Mouse (Mus musculus) right cerebral cortex, postnatal 14 days (tissue): ENCODE results near the gene Pde1c.

Experiments
- DNase-seq: peaks from one replicate; pipeline ENCODE4 v3.0.0; 2022

The Pde1c gene

DNA sequence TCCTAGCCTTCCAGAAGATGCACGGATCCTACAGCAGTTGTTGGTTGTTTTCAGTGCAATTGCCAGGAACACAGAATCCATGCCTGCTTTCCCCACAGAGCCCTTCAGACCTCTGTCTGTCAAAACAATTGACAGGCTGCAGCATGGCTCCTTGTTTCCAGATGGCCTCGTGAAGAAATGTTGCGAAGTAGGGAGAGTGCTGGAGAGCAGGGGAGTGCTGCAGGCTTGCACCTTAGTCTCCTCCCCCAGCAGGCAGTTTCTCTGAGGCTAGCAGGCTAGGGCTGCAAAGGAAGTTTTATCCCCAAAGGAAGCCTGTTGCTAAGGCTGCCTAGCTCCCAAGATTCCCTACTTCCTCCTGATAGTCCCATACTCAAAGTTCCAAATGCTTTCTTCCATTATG lies 246.1 kb downstream of the Pde1c start:
- DNase-seq, result no peak

DNA sequence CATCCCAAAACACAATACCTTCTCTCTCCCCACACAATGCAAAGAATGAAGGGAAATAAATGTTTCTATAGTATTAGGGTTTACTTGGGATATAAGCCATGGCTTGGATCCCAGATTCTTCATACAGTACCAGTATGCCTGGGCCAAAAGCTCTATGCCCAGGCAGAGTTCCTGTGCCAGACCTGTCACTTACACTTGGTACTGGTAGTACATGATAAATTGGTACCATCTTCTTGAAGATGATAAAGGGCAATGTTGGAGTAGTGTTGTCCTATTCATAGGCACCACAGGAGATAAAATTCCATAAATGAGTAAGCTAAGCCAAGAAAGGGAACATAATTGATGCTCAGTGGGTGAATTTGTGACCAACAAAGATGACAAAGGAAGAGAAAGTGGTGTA lies 258.6 kb downstream of the Pde1c start:
- no peak for DNase-seq

DNA sequence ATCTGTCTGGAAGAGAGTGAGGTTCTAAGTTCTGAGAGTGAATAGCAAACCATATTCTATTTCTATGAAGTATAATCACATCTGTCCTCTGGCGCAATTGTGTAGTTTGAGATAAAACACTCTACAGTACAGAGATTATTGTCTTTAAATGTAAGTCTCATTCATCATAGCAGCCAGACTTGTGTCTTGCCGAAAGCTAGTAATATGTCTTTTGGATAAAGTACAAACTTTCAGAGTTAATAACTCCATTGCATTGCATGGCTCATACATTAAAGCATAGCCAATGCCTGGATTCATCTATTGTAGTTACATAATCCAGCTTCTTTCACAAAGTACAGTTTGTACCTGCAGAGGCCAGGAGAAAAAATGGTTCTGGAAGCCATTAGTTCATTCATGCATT lies 262.8 kb downstream of the Pde1c start:
- no peak for DNase-seq

DNA sequence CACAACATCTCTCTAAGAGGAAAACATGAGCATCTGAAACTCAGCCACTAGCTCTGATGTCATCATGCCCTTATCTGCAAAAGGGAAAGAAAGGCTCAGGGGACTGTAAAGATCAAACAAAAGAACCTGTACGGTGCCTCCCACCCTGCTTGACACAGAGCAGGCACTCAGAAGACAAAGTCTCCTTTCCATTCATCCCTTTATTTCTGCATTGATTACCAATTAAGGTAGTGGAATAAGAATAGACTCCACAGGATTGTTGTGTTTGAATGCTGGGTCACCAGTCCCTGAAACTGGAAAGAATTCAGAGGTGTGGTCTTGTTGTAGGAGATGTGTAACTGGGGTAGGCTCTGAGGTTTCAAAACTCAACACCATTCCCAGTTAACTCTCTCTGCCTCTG lies 276.7 kb downstream of the Pde1c start:
- DNase-seq, result no peak

DNA sequence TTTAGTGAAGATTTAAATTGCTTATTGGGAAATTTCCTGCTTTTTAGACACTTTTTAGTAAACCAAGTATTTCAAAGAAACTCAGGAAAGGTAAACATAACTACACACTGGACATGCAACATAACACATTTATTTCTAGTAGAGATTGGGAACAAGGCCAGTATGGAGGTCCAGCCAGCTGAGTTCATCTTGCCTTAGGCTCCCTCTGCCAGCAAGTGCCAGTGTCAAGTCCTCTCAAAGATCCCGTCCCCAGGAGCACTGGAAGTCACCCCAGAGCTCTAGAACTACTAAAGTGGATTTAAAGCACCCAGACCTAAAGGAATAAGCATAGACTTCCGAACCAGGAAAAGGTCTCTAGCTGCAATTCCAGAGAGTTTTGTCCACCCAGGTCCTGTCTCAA lies 279.6 kb downstream of the Pde1c start:
- DNase-seq, result no peak

DNA sequence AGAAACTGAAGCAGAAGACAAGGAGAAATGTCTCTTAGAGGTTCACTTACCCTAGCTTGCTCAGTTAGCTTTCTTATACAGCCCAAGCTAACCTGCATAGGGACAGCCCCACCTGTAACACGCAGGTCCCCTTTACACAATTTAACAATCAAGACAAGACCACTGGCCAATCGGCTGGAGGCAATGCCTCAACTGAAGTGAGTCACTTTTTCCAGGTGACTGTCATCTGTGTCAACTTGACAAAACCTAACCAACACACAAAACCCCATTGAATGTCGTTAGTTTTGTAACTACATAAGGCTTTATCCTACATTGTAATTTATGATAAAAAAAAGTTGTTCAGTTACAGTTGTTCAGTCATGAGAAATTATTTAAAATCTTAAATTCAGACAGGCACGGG lies 284.1 kb downstream of the Pde1c start:
- no peak for DNase-seq

DNA sequence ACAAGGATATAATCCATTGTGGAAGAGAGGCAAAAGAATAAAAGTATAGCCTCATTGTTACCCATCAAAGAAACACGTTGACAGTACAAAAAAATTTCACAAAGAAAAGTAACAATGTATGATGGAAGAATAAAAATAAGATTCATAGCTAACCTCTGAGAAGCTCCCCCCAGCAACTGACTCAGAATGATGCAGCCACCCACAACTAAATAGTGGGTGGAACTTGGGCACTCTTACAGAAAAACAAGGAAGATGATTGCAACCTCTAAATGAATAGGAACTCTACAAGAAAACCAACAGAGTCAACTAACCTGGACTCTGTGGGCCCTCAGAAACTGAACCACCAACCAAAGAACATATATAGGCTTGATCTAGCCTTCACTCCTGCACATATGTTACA lies 293.4 kb downstream of the Pde1c start:
- DNase-seq, result no peak

DNA sequence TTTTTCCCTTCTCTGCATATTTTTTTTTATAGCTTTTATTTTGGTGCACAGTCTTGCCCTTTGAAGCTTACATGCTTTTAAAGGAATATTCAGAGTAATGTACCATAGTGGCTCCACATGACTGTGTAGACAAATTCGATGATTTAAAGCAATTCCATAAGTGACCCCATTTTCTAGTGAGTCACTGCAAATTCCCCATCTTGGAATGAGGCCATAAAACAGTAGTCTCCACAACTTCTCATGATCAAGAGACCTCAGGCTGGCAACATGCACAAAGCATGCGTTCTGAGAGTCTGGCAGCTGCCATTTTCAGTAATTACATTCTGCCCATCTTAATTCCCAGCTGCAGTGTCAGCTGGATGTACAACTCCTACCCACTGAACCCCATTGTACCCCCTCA lies 297.2 kb downstream of the Pde1c start:
- DNase-seq, result no peak

DNA sequence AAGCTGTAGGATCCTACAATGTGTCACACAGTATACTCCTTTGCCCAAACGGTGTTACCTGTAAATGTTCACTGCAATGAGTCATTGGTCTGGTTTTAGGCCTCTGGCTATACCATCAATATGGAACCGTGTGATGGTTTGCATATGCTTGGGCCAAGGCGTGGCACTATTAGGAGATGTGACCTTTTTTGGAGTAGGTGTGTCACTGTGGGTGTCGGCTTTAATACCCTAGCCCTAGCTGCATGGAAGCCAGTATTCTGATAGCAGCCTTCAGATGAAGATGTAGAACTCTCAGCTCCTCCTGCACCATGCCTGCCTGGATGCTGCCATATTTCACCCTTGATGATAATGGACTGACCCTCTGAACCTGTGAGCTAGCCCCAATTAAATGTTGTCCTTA lies 304.4 kb downstream of the Pde1c start:
- no peak for DNase-seq

DNA sequence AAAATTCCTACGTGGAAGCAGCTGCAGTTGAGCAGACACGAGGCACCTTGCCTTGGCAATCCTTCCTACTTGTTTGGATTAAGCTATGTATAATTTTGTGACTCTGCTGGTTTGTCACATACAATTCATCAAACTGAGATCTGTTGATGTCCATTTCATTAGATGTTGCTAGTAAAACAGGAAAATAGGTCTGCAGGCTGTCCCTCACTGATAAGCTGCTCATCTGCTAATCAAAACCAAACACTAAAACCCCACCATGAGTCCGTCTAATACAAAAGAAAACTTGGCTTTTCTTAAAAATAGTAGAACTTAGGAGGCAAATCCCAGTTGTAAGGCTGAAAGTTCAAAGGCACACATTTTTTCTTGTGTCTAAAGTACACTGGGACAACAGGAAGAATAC lies 308.8 kb downstream of the Pde1c start:
- DNase-seq, result no peak

DNA sequence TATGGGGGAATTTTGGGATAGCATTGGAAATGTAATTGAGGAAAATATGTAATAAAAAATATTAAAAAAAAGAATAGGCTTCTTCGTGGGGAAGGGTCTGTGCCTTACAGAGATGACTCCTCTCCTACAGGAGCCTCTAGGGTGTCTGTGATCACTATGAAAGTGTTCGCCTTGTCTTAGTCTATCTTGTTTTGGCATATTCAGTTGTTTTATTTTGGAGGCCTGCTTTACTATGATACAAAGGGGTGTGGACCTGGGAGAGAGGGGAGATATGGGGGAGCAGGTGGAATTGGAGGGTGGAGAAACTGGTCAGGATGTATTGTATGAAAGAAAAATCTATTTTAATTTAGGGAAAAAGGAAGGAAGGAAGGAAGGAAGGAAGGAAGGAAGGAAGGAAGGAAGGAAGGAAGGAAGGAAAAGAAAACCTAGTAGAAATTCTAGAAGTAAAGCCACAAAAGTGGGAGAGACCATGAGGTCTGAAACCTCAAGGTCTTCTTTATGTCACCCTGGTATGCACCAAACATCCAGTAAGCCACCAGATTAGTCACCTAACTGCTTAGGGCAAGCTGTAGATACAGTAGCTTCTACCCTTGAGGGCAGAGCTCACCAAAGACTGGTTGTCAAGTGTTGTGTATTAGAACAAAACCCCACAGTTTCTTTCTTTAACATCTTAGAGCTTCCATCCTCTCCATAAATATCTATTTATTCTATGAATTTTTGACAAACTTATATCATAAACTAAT lies 311.2 kb downstream of the Pde1c start:
- DNase-seq, result no peak

DNA sequence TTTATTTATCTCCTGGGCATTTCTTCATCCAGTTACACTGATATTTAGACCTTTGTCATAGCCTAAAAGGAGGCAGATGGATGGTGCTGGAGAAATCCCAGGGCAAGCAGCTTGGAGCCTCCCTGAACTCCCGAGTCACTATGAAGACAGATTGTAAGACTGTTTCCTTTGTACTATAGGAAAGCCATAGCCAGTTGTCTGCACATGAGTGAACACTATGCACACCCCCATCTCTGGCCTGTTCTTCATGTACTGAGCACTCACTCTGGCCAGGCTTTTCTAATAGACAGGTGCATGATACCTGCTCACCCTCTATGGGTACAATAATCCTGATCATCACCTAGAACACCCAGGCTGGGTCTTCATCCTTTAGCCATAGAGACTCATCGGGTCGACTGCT lies 318.8 kb downstream of the Pde1c start:
- DNase-seq, result no peak

DNA sequence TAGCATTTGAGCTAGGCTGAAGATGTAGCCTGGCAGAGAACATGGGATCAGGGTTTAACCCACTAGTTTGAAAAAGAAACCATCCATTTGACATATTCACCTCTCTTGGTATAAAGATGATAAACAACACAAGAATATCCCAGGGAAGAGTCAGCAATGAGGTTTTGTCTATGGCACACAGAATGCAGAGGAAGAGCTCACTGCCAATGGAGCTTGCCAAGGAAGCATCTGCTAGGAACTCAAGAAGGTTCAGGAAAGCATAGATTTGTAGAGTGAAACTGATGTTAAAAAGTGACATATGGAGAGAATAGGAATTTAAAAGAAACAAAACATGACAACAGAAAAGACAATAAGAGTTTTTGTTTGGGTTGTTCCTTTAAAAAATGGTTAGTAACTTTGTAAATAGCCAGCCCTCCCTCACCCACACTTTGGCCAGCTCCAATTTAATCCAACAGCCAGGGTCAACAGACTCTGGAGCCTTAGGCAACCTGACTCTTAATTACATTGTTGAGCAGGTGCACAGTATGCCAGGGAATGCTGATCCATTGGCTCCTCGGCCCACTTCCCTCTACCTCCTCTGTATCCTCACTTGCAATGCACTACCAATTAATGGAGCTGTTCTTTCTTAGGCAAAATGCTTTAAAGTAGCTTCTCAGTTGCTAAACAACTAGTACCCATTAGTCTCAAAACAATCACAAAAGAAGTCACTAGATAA lies 377.3 kb downstream of the Pde1c start:
- no peak for DNase-seq

DNA sequence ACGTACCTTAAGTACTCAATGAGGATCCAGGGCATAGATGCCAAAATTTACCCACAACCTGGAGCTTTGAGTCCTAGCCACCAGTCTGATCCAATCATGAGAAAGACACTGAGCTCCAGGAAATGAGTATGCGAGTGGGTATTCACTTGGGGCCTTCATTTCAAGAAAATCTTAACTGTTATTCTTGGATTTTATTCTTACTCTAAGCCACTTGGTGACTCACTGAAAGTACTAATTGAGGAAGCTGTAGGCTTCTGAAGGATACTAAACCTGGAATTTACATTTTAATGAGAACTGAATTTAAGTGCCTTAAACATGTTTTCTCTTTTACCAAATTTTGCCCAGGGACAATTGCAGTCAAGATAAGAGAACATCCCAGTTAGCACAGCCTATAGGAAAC lies 392.4 kb downstream of the Pde1c start:
- no peak for DNase-seq

DNA sequence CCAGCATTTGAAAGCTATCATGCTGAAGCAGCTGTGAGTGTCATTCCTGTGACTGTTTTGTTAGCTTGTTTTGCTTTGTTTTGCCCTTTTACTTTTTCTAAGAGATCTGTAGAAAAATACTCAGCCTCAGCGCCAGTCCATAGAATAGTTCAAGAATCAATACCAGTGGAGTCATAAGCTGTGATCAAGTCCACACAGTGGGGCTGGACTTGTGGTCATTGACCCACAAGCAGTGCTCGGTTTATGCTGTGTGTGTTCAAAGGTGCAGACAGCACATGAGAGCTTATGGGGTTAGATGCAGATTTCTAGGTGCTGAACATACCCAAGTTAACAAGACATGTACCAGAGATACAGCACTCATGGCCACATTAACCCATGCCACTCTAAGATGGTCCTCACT lies 396.7 kb downstream of the Pde1c start:
- no peak for DNase-seq

DNA sequence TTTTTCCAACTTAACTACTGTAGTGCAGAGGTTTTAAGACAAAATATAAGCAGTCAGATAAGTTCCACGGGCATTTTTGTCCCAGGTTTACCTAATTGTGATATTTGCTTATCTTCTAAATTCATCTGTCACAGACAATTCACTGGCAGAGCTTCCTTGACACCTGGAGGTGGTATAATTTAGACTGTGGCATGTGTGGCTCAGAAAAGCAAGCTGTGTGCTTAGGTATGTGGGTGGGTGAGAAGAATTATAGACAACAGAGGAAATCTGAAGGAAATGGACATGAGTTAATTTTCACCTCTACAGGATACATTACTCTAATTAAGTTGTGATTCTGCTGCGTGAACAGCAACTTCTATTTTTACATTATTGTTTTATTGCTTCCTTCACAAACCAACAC lies 400.2 kb downstream of the Pde1c start:
- DNase-seq, result no peak

DNA sequence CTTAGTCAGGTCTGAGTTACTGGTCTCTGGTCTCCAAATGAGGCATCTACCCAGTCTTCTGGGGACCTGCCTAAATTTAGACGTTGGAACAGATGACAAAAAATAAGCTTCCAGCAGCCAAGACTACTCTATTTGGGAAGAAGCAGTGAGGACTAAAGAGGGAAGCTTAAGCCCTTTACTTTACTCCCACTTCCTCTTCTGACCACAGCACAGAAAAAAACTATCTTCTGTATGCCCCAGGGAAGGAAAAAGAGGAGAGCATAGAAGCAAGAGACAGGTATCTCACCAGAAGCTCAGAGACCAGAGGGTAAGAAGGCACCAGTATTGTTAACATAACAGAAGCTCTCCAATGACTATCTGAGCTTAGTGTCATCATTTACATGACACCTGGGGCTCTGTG lies 410.7 kb downstream of the Pde1c start:
- DNase-seq, result no peak

DNA sequence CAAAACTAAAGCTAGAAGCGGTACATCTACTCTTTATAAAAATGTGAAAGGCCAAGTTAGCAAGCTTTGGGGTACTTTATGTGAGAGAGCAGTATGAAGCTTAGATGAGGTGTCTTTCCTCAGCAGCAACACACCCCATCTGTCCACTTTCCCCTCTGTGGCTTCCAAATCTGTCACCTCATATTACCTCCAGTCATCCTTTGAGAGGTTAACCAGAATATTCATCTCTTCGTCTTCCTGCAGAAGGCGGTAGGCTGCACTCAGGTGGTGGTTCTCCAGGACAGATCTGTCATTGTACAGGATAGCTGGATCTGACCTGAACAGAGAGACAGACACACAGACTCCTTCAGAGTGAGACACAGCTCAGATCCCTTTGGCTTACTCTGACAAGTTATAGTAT lies 412.1 kb downstream of the Pde1c start:
- no peak for DNase-seq

DNA sequence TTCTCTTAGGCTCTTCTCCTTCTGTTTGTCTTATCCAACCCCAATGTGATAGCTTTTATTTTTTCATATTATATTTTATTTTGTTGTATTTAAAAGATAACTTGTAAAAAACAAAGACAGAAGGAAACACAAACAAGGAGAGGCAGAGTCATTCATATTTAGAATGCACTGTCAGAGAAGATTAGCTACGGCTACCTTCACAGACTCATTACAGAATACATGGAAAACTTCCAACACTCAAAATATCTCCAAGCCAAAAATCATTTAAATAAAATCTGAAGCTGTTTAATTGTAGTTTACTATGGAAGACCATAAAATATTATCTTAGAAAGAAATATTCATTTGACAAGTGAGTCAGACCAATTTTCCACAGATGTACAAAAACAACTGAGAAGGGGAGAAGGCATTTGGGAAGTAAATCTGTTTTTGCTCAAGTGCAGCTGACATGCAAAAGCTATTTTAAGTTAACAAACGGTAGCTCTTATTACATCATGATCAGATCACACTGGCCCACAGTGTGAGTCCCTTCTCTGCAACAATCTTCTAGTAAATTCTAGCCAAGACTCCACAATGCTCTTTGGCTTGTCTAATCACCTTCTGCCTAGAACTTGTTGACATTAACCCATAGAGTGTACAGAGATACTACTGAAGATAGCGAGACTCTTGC lies 438.3 kb downstream of the Pde1c start:
- DNase-seq, result no peak

DNA sequence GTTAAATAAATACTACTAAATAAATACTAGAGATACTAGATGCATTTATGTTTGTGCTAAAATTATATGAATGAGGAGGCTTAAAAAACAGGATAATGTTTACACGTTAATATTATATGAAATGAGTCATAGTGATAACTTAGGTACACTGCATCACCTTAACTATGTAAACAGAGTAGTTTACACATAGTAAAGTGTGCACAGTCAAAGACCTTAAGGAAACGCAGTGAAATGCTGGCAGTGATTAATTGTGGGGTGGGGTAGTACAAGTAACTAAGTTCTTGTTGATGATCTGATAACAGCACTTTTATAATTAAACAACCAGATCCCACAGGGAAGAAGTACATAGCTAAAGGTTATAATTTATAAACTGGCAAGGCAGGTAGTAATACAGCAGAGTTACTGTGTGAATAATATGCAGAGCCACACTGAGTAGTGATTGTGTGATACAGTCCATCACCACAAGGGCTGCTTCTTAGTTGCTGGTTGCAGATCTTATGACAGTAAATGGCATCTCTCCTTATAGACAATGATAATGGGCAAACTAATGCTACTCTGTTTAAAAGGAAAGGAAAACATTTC lies 469.3 kb downstream of the Pde1c start:
- DNase-seq, result no peak

DNA sequence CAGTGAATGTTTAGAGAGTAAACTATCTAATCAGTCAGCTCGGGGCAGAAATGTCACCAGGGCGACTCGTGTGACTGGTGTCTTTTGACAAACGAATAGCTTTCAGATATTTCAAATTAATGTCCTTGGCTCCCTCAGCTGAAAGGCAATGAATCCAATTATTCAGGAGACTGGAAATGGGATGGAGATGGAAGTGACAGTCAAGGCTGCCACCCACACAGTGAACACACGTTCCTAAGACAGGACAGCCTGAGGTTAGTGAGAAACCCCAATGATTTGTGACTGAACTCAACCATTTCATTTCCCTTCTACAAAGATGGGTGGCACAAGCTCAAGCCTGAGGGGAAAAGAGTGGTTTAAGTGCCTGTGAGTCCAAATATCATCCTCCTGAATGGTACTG lies 470.5 kb downstream of the Pde1c start:
- no peak for DNase-seq

DNA sequence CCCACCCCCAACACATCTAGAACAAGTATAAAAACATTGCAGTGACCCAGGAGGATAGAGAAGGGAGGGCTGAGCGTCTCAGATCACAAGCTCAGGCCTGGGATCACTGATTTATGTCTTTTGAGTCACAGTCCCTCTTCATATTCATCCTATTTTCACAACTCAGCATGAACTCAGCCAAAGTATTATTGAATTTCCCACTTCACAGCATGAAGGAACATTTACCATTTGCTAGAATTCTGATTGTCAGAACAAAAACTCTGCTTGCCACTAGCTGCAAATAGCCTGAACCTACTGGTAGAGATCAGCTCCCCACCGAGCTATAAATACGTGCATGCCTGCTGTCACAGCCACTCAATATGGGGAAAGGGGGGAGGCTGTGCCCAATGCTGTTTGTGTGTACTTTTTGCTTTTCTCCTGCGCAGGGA lies 492.5 kb downstream of the Pde1c start:
- no peak for DNase-seq

DNA sequence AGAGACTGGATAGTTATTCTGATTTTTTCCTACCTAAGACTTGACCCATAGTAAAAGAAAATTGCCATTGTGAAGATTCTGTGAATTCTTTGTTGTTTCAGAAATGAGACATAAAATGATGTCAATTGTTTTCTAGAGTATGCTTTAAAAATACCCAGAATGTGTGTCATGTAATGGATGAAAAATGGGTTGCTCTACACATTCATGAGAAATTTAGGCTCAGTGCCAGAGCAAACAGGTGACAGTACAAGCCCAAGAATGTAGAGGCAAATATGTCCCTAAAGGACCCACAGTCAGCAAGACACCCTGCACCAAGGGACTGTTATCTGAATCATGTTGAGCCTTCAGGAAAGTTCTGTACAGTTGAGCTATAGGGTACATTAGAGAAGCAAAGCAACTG lies 500.4 kb downstream of the Pde1c start:
- no peak for DNase-seq
